Mouse (Mus musculus): ENCODE measurements at regions not wholly inside any gene's neighbourhood (a gene's known extent, or its start where the extent isn't known, plus 50 kb on each side); places are given as distances from the start of the nearest gene placed in this dataset.

DNA sequence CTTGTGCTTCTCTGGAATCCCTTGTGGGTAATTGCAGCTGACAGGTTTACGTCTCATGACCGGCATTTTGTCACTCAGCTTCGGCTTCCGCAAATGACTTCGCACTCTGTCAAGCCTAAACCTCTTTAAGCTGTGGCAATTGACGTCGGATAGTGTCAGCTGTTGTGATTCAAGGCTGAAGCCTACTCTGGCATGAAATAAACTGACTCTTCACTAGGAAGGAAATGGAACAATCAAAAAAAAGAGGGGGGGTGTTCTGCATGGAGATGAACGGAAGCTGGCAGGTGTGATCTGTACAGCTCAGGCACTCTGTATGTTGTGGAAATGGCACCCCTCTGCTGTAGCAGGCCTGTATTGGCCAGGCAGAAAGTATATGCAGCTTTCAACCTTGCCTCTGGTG, 1228.8 kb upstream of the Lrrc6 start:
- DNase-seq: no peak

DNA sequence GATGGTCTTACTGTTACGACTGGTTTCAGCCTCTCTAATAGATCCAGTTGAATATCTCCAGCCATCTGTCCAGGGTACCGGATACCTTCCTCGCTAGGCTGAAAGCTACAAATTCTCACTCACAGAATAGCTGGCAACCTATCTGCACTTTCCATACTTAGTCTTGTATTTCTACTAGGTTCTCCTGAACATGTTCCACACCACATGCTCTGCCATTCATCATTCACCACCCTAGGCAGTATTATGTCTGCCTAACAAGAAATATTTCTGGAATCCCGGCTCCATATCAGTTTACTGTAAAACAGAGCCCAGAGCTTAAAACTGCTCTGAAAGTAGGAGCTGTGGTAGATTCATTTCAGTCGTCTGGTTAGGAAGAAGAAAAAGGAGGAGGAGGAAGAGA, 1224.5 kb upstream of the Lrrc6 start:
- DNase-seq: no peak

- no peak for DNase-seq
Measured at GRCm38 (mm10) chr15:67714203-67714602, 1213.5 kb upstream of the Lrrc6 start.

DNA sequence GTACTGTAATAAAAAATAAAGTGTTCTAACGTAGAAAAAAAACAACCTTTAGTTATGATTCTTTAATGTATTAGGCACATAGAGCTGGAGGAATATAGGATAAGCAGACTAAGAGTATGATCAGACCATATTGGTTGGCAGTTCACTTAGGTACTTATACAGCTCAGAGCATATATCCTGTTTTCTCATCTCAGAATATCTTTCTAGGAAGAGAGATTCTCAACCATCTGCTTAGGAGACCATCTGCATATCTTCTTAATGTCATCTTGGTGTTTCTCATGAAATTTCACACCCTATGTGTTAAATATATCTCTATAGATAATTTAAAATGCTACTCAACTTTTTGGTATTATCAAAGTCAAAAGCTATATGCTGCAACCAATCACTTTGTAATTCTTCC, 1185.4 kb upstream of the Lrrc6 start:
- no peak for DNase-seq

GRCm38 (mm10) chr15:67673276-67673675, 1172.6 kb upstream of the Lrrc6 start:
- no peak for DNase-seq

GRCm38 (mm10) chr15:67636155-67636554, 1135.4 kb upstream of the Lrrc6 start:
- DNase-seq: no peak

- no peak for DNase-seq
Measured at GRCm38 (mm10) chr15:67626704-67627287, 1126.1 kb upstream of the Lrrc6 start.

DNA sequence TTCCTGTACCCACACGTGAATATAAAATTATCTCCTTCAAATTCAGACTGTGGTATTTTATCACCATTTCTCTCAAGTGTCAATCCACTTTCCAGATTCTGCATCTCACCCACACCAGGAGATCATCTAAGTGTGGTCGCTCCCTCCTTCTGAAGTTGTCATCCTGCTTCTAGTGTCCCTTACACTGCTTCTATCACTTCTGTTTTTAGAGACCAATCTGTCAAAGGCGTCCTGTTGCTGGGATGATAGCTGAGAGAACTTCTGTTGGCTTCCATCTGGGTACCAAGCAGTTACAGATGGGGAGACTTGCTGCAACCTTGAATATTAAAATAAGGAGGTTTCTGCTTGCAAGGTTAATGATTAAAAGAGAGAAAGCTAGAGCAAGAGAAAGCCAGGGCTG, 1111.2 kb upstream of the Lrrc6 start:
- DNase-seq: no peak

DNA sequence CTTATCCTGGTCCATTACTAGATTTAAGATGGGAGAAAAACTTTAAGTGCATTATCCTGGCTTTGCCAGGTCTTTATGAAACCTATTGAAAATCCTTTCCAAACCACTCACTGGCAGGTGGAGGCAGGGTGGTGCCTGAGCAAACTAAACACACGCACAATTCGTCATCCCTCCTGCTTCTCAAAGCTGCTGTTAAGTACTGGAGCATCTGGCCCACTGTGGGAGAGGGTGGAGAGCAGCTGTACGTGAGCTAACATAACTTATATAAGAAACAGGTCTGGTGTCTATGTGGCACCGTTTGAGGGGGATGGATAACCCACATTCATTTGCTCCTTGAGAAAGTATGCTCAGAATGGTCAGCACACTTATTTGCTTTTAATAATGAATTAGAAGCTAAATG, 1097.7 kb upstream of the Lrrc6 start:
- no peak for DNase-seq

DNA sequence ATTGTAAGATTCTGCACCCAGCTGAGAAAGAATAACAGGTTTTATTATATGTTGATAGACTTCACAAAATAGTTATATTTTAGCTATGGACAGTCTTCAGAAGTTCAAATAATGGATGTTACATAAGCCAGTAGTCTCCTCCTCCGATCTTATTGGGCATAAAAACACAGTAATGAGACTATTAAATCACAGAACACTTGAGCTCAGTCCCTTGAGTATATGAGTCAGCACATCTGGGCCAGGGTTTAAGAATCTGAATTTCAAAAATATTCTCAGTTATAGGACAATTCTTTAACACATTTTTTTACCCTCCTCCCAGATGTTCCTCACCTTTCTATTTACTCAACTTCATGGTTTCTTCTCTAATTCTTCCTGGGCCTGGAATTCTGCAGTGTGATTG, 1075.9 kb upstream of the Lrrc6 start:
- no peak for DNase-seq

DNA sequence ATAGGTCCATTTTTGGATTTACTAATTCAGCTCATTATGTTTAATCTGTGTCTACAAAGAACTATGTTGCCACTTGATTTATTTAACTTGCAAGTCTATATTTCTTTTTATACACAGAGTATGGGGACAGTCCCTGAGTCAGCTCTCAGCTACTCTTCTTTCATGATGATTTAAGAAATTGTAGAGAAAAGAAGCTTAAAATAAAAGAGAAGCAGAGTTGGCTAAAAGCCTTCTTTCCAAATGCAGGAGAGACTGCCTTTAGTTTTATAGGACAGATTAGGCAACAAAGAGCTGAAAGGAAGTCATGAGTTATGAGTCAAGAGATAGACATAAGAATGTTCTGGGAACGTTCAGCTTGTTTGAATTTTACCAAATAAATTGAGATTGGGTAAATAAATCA, 1070.9 kb upstream of the Lrrc6 start:
- DNase-seq: no peak

DNA sequence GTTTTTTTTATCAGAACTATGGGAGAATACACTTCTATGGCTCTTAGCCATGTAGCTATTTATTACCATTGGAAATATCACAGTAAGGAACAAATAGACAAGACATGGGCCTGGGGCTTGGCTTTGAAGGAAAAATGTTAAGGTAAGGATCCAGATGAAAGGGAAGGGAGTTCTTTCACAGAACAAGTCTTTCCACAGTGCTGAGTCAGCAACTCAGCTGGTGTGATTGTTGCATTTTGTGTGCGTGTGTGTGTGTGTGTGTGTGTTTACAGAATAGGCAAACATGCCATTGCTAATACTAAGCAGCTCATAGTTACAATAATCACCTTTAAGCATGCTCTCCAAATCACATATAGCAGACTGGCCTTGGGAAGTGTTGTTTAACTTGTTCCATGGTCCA, 1056.6 kb upstream of the Lrrc6 start:
- DNase-seq: no peak

DNA sequence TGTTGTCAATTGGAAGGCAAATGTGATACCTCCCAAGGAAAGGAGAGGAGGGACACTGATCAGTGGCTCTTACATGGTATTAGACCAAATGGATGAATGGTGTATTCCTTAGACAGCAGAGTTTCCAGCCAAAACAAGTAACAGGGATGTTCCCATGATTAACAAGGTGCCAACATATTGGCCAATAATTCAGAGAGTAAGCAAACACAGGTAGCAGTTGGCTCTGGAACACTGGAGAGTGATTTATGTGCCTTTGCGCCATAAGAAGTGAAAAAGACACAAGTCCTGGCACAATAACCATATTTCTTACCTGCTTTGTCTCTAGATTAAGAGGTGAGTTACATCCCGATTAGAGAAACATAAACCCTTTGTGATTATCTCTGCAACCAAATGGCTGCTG, 1051.2 kb upstream of the Lrrc6 start:
- no peak for DNase-seq

GRCm38 (mm10) chr15:67546896-67547400, 1046.2 kb upstream of the Lrrc6 start:
- no peak for DNase-seq

DNA sequence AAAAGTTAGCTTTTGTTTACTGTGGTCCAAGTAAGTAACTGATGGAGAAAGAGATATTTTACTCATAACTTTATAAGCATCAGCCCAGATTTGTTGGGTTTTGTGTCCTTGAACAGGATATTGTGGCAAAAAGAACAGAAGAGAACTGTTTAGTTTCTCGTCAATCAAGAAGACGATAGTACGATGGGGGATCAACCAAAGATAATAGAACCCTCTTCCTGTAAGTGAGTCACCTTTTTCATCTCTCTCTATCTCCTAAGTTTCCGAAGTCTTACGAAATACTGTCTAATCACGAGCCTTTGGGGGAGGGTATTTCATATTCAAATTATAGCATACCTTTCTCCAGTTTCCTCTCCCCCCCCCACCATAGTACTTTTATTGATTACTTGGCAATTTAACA, 1045.0 kb upstream of the Lrrc6 start:
- DNase-seq: no peak

- DNase-seq: no peak
Measured at GRCm38 (mm10) chr15:67513722-67514121, 1013.0 kb upstream of the Lrrc6 start.

DNA sequence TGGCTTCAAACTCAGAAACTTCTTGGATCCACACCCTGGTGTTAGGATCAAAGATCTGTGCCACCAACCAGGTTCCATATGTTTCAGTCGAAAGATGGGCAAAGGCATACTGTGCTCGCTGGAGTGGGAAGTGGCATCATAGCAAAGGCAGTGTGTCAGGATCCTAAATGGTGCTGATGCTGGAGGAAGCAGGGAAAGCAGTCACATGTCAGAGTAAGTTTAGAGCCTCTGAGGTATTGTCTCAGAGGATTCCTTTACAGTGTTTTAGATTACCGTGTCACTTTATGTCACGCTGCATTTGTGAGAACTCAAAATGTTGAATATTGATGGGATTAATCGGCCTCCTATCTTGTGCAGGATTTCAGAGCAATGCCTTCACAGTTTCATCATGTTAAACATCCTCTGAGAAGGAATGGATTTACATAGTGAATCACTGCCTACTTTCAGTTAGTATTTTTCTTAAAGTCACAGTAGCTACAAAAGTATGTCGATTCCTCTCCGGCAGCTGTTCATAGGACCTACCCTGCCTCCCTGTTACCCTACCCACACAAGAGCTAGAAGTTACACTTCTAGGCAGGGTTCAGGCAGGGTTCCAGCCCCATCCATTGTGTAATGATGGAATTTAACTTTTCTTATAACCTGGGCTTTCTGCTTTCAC, 994.4 kb upstream of the Lrrc6 start:
- no peak for DNase-seq

DNA sequence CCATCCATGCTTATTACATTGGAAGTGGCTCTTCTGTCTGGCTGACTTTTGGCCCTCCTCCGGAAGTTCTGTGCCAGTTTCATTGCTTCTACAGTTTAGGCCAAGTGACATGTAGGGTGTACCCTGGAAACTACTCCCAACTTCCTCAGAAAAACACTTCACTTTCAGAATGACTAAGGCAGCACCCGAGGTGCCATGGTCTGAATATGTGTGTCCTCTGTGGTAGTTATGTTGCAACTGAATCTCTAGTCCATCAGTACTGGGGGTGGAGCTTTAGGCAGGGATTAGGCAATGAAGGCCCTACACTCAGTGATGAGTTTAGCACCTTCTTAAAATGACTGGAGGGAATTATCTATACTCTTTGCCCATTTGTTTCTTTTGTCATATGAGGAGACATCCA, 981.0 kb upstream of the Lrrc6 start:
- no peak for DNase-seq

- DNase-seq: no peak
Measured at GRCm38 (mm10) chr15:67474325-67474724, 973.6 kb upstream of the Lrrc6 start.

DNA sequence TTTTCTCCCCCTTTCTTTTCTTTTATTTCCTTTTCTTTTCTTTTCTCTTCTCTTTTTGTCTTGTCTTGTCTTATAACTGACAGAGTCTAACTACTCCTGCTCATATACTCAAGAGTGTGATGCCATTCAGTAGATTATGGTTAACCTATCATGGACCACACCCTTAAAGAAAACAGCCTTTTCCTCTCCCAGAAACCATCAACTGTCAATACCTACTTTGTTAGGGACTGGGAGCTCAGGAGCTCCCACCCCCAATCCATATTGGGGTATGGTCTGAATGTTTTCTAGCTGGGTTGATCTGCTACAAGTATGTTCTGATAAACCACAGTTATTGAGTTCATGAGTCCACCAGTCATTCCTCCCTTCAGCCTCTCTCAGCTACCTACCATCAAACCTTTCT, 972.3 kb upstream of the Lrrc6 start:
- DNase-seq: no peak

GRCm38 (mm10) chr15:67471283-67471682, 970.6 kb upstream of the Lrrc6 start:
- DNase-seq: no peak

GRCm38 (mm10) chr15:67470036-67470435, 969.3 kb upstream of the Lrrc6 start:
- DNase-seq: no peak

DNA sequence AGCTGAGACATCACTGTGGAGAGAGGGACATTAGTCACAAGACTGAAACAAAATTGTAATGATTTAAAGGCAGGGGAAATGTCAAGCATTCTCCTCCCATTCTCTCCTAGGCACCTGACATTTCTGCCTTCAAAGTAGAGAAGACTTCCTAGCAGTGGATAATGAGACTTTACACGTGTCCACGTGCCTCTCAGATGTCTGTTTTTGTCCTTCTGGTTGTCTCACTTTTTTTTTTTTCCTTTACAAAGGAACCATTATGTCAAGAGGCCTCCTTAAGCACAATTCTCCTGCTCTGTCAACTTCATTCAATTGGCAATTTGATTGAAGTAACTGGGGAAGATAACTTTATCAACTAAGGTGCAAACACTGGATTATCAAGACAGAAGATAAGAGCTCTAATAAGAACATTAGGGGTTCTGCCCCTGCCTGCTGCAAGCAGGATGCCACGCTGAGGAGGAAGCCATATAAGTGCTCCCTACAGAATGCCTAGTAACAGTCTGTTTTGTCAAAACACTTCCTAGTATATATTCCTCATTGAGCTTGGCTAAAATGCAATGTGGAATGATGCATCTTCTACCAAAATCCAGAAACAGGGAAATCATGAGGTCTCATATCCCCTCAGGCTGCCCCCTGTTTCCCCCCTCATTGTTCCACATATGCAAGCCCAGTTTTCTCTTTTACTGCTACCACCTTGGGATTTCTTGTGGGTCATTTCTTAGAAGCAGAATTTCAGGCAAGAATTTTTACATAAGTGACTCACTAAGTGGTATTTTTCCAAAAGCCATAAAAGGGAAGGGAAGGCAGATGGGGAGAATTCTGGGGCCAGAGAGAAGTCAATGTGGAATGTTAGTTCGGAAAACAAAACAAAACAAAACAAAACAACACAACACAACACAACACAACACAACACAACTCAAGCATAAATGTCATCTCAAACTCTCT, 967.0 kb upstream of the Lrrc6 start:
- no peak for DNase-seq
